Mouse (Mus musculus) kidney, embryonic 16.5 days (tissue): ENCODE data around the gene Apeh. TPM values are rescaled to one million over a fixed set of nuclear protein-coding genes. Genes with fewer than 3 reads are reported as not detected.

Source experiments
- ATAC-seq: fragments of 200-750 bp; cut with Nextera tagmentation; 2 replicates; pipeline ENCODE4 v1.8.0; 2017; ENCODE audit warnings: moderate TSS enrichment; ENCODE audit not compliant: low FRiP score, low TSS enrichment
- H3K27ac ChIP-seq: fragments of 300-500 bp; sonication (generic); 2 replicates; pipeline ENCODE4 v1.5.1; 2014; ENCODE audit warnings: low read length
- H3K27me3 ChIP-seq: fragments of 300-500 bp; sonication (generic); 2 replicates; pipeline ENCODE4 v1.6.1; 2014; ENCODE audit warnings: low read length, control low read depth, mixed read lengths; ENCODE audit not compliant: insufficient read depth
- H3K36me3 ChIP-seq: fragments of 300-500 bp; sonication (generic); 2 replicates; pipeline ENCODE4 v1.6.1; 2014; ENCODE audit warnings: low read length, control low read depth, mixed read lengths; ENCODE audit not compliant: insufficient read depth
- H3K4me1 ChIP-seq: fragments of 300-500 bp; sonication (generic); 2 replicates; pipeline ENCODE4 v1.6.1; 2014; ENCODE audit warnings: low read length, control low read depth, mixed read lengths; ENCODE audit not compliant: insufficient read depth
- H3K4me2 ChIP-seq: fragments of 300-500 bp; sonication (generic); replicated peaks from 2 replicates; pipeline ENCODE4 v1.6.1; 2014; ENCODE audit warnings: low read depth, low read length
- H3K4me3 ChIP-seq: fragments of 300-500 bp; sonication (generic); 2 replicates; pipeline ENCODE4 v1.5.1; 2014; ENCODE audit warnings: mild to moderate bottlenecking, low read length
- H3K9ac ChIP-seq: fragments of 300-500 bp; sonication (generic); replicated peaks from 2 replicates; pipeline ENCODE4 v1.6.1; 2014; ENCODE audit warnings: low read length
- H3K9me3 ChIP-seq: fragments of 300-500 bp; sonication (generic); 2 replicates; pipeline ENCODE4 v1.6.1; 2016; ENCODE audit warnings: low read length, control low read depth
- WGBS: fragments of 180-500 bp; shearing (Covaris S2); extraction: QIAGEN DNeasy Blood & Tissue Kit; methylation state at CpG from one replicate; pipeline ENCODE4 v1.1.7; 2014; 5-methylcytosine and 5-hydroxymethylcytosine counted together
- polyA plus RNA-seq: library from polyadenylated mRNA; unstranded; fragments of >200 nt; fragmentation: Nextera tagmentation; extraction: Ambion mirVana; gene quantifications from 2 replicates; pipeline ENCODE4 v1.2.1, GENCODE M21; 2015

Gene Apeh
- polyA plus RNA-seq, 1 experiment from 2014 or later = 93.0 TPM

DNA sequence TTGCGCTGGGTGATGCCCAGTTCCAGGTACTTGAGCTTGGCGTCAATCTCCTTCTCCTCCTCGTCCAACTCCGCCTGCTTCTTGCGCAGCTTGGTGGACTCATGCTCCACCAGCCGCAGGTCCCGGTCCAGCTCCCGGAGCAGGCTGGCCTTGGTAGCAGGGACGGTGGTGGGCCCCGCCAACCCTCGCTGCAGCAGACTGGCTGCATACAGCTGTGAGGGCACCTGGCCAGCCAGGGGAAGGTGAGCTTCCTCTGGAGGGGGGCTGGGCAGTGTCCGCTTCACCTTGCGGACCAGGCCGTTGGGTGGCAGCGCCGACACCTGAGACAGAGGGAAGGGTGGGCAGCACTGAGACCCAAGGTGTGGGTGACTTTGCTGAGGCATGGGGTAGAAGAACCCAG is 13.5 kb upstream of the Apeh start:
- Histone ChIP-seq H3K4me3 (no peak overlapping the region), H3K4me1 (peaks cover 41% of the 10 kb centered on the region), H3K27ac (no peak overlapping the region), H3K9ac (no peak overlapping the region), H3K9me3 (no peaks in the 10 kb centered on the region), H3K27me3 (no peaks in the 10 kb centered on the region), H3K36me3 (no peaks in the 10 kb centered on the region), H3K4me2 (no peak overlapping the region)
- ATAC-seq = no peak
- 94% methylated on average over 16 of the region's 16 CpGs for WGBS

DNA sequence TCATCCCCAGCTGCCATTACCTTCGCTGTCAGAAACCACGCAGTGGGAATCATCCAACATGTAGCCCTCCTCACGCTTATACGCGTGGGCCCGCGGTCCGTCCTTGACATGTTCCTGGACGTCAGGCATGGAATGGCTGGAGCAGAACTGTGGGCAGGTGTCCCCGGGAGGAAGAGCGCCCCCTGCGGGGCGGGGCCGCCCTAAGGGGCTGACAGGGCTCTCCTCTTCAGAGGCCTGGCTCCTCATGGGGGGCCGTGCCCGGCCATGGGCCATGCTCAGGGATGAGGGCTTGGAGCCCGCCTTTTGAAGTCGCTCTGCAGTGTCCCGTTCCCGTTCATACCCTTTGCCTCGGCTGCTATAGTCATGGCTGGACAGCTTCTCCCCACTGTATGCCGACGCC is 11.7 kb upstream of the Apeh start:
- Histone ChIP-seq H3K9me3 (no peaks in the 10 kb centered on the region), H3K4me1 (peaks cover 37% of the 10 kb centered on the region), H3K9ac (no peak overlapping the region), H3K27me3 (no peaks in the 10 kb centered on the region), H3K4me3 (no peak overlapping the region), H3K27ac (peak overlapping the region; percentile 75; the same call in 1 of the 2 replicates), H3K36me3 (no peaks in the 10 kb centered on the region), H3K4me2 (no peak overlapping the region)
- 90% methylated on average over 23 of the region's 23 CpGs for WGBS
- no peak for ATAC-seq

DNA sequence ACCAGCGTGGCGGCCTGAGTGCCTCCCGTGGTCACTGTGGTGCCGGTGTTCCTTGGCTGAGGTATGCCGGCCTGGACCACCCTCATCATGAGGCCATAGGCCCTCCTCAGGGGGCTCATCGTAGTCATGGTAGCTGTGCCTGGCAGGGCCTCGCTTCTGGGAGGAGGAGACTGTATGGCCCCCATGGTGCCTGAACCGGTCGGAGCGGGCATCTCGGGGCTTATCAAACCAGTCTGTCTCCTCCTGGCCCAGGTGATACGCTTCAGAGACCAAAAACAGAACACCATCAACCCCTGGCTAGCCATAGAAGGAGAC is 11.1 kb upstream of the Apeh start:
- ATAC-seq = peak; percentile 36; the same call in 1 of the 2 replicates
- Histone ChIP-seq H3K4me2 (no peak overlapping the region), H3K36me3 (no peaks in the 10 kb centered on the region), H3K27me3 (no peaks in the 10 kb centered on the region), H3K4me3 (no peak overlapping the region), H3K9me3 (no peaks in the 10 kb centered on the region), H3K9ac (peak overlapping the region; percentile 49; the same call in 1 of the 2 replicates), H3K27ac (peak overlapping the region; percentile 75), H3K4me1 (peaks cover 31% of the 10 kb centered on the region)
- 81% methylated on average over 12 of the region's 12 CpGs for WGBS

DNA sequence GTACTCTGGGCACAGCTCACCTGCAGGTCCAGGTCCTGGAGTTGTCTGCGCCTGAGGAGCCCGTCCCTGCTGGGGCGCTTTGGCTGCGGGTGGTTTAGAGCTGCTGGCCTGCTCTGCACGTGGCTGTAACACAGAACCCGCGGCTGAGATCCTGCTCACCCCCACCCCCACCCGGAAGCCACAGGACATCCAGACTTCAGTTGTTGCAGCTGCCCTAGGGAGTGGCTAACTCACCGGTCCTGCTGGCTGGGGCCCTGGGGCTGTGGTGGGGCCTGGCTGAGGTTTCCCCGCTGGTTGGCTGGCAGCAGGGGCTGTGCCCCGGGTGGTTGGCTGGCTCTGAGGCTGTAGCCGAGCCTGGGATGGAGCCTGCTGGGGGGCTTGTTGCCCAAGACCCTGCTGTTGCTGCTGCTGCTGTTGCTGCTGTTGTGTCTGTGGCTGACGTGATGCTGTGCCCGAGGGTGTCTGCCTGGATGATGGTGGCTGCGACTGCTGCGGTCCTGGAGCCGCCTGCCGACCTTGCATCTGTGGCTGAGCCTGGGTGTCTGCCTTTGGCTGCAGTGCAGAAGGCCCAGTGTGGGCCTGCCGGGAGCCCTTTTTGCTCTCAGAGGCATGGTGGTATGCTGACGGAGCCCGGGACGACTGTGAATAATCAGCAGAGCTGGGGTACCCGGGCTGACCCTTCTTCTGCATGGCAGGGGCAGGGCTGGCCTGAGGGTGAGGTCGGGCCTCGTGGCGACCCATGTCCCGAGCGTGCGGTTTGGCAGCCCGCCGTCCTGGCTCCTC is 10.6 kb upstream of the Apeh start:
- peak overlapping the region; percentile 49 for H3K9ac ChIP-seq
- WGBS = 43% methylated on average over 31 of the region's 31 CpGs
- no peak overlapping the region; the same call in 1 of the 2 replicates for H3K4me3 ChIP-seq
- no peaks in the 10 kb centered on the region for H3K9me3 ChIP-seq
- H3K4me1 ChIP-seq = peaks cover 26% of the 10 kb centered on the region
- no peaks in the 10 kb centered on the region for H3K36me3 ChIP-seq
- H3K27me3 ChIP-seq = no peaks in the 10 kb centered on the region
- H3K27ac ChIP-seq = peak overlapping the region; percentile 75
- peak; percentile 62 for ATAC-seq
- peak overlapping the region; percentile 1 for H3K4me2 ChIP-seq

DNA sequence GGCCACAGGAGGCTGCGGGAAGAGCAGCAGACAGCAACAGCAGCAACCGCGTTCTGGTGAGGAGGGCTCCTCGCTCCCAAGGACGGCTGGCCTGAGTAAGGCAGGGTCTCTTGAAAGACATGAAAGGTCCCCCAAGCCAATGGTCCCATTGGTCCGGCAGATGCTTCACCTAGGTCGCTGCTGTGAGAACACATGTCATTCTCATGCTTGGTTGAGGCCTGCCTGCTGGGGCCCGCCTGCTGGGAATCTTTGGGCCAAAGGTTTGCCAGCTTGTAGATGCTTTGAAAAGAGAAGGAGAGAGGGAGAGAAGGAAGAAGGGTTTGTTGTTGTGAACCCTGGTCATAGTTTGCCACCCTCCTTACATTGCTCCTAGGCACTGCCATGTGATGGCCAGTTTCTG is 5.2 kb upstream of the Apeh start:
- no peaks in the 10 kb centered on the region for H3K36me3 ChIP-seq
- ATAC-seq = no peak
- no peak overlapping the region for H3K4me3 ChIP-seq
- 82% methylated on average over 8 of the region's 8 CpGs for WGBS
- no peak overlapping the region for H3K9ac ChIP-seq
- no peak overlapping the region for H3K27ac ChIP-seq
- H3K4me1 ChIP-seq = peaks cover 14% of the 10 kb centered on the region; the same call in 1 of the 2 replicates
- H3K27me3 ChIP-seq = no peaks in the 10 kb centered on the region
- no peaks in the 10 kb centered on the region for H3K9me3 ChIP-seq
- no peak overlapping the region for H3K4me2 ChIP-seq

DNA sequence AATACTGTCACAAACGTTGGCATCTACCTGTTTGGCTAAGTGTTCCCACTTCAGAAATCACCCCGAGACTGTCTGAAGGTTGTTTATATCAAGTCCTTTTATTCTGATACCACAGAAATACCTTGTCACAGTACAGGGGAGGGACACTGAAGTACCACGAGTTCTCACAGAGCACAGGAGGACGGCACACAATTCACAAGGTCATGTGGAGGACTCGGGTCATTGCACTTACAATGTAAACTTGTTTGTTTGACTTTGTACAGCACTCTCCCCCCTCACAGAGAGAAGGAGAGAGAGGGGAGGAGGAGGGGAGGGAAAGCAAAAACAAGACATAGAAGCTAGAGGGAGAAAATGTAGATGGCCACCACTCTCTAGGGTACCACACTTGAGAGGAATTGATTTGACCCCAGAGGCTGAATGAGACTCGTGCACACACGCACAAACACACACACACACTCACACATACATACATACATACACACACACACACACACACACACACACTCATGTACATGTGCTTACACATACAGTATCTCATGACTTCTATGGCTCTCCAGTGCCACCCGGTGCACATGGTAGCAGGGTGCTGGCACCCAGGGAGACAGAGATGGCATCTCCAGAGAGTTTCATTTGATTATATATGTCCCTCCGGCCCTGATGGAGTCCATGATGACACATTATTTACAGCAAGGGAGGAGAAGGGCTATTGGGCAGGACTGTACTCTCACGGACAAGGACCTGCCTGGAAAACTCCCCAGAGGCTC is 1.7 kb upstream of the Apeh start:
- no peak for ATAC-seq
- H3K27ac ChIP-seq = 0 out of 2 replicates have a peak overlapping the region, but pooled peaks have one; percentile 29
- H3K9ac ChIP-seq = no peak overlapping the region
- peaks cover 16% of the 10 kb centered on the region for H3K36me3 ChIP-seq
- no peak overlapping the region for H3K4me2 ChIP-seq
- no peaks in the 10 kb centered on the region for H3K9me3 ChIP-seq
- H3K27me3 ChIP-seq = no peaks in the 10 kb centered on the region
- no peak overlapping the region for H3K4me3 ChIP-seq
- WGBS = 53% methylated on average over 10 of the region's 10 CpGs
- H3K4me1 ChIP-seq = peaks cover 20% of the 10 kb centered on the region

DNA sequence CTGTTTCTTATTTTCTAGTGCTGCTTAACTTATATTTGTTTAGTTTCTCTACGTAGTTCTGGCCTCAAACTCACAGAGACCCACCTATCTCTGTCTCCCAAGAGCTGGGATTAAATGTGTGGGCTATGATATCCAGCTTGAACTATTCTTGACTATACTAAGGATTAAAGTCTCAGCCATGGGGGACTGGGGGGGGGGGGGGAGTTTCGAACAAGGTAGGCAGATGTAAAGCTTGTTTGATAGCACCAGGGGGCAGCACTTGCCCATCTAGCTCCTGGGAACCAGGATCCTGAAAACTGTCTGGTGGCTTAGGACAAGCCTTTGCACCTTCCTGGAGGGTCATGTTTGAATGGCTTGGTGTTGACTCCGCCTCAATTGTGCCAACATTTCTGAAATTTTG is 1.1 kb upstream of the Apeh start:
- H3K4me1 ChIP-seq = peaks cover 20% of the 10 kb centered on the region
- no peaks in the 10 kb centered on the region for H3K27me3 ChIP-seq
- no peak for ATAC-seq
- peak overlapping the region; percentile 71 for H3K4me3 ChIP-seq
- 6% methylated on average over 3 of the region's 3 CpGs for WGBS
- H3K9me3 ChIP-seq = no peaks in the 10 kb centered on the region
- peaks cover 21% of the 10 kb centered on the region for H3K36me3 ChIP-seq
- H3K4me2 ChIP-seq = peak overlapping the region; percentile 79
- H3K27ac ChIP-seq = 0 out of 2 replicates have a peak overlapping the region, but pooled peaks have one; percentile 29
- H3K9ac ChIP-seq = peak overlapping the region; percentile 81; the same call in 1 of the 2 replicates

DNA sequence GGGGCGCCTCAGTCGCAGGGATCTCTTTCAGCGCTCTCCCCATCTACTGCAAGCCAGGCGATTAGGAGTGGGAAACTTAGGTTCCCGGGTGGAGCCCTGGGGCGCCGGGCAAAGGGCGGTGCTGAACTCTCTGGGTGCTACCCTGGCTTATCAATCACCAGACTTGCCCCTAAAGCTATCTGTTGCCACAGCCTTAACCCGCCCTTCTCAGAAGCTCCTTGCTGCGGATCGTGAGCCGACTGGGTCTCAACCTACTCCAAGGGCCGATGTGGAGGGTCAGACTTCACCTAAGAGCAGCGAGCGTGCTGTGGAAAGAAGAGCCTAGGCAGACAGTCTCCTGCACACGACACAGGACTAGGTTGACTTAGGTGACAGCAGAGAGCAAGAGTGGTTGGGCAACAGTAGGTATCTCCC is 599 bp upstream of the Apeh start:
- Histone ChIP-seq H3K9me3 (no peaks in the 10 kb centered on the region), H3K36me3 (peaks cover 21% of the 10 kb centered on the region), H3K4me3 (peak overlapping the region; percentile 71), H3K4me1 (peaks cover 20% of the 10 kb centered on the region), H3K9ac (peak overlapping the region; percentile 81), H3K27ac (peak overlapping the region; percentile 43; the same call in 1 of the 2 replicates), H3K4me2 (peak overlapping the region; percentile 79), H3K27me3 (no peaks in the 10 kb centered on the region)
- WGBS = 0% methylated on average over 16 of the region's 16 CpGs
- peak; percentile 23 for ATAC-seq

DNA sequence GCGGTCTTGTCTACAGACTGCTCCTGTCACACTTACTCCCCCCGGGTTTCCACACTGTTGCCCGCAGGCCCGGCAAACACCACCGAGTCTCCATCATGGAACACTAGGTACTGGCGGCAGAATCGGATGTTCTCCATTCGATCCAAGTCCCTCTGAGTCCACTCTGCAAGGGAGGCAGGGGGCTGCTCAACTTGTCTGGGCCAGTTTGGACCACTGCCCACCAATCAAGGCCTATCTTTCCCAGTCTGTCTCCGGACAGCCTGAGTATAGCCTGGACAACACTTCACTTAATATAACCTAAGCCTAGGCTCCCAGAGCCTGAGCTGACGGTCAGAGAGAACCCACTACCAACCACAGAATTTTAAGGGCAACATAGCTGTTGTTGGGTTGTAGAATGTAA is 820 bp downstream of the Apeh start:
- H3K4me3 ChIP-seq = peak overlapping the region; percentile 71
- H3K9ac ChIP-seq = peak overlapping the region; percentile 81
- no peaks in the 10 kb centered on the region for H3K9me3 ChIP-seq
- H3K4me2 ChIP-seq = peak overlapping the region; percentile 79
- peak overlapping the region; percentile 43; the same call in 1 of the 2 replicates for H3K27ac ChIP-seq
- no peak for ATAC-seq
- WGBS = 57% methylated on average over 10 of the region's 10 CpGs
- peaks cover 20% of the 10 kb centered on the region for H3K4me1 ChIP-seq
- H3K36me3 ChIP-seq = peaks cover 33% of the 10 kb centered on the region
- no peaks in the 10 kb centered on the region for H3K27me3 ChIP-seq
